Mouse (Mus musculus) embryonic fibroblast, embryonic 13.5 days (primary cell): ENCODE measurements around the gene Ubr4.

Experiments
- CTCF ChIP-seq: IDR thresholded peaks from 2 replicates; pipeline ENCODE4 v1.5.1; 2011; ENCODE audit warnings: mild to moderate bottlenecking, control low read depth, low read length, moderate library complexity, borderline replicate concordance; ENCODE audit not compliant: insufficient read depth
- POLR2A ChIP-seq: IDR thresholded peaks from 2 replicates; pipeline ENCODE4 v1.6.1; 2011; ENCODE audit warnings: low read depth, mild to moderate bottlenecking, control low read depth, low read length, moderate library complexity

DNA sequence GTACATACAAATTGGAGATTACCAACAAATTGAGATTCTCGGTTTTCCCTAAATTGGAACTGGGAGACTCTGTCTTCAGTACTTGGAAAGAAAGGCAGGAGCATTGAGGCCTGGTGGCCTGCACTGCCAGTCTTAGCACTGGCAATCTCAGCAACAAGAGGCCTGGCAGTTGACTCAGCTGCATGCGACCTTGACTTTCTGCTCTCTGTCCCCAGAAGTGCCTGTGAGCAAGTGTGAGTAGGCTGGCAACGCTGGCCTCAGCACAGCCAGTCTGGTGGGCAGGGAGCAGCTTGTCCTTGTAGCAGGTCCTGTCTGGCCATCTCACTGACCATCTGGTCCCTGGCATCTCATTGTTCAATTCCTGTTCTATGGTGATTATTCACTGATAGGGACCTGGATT, 58.9 kb downstream of the Ubr4 start:
- TF ChIP-seq CTCF (no peak), POLR2A (no peak)
